Mouse (Mus musculus) MEL (cell line): Measurements from ENCODE around the gene Cyb5d1. TPM values are rescaled to one million over a fixed set of nuclear protein-coding genes. Genes with fewer than 3 reads are reported as not detected.

Experiments used
- DNase-seq: peaks from one replicate; pipeline ENCODE4 v3.0.0; 2011; ENCODE audit warnings: low read depth, low spot score
- H3K27ac ChIP-seq: 2 replicates; pipeline ENCODE4 v1.5.1; 2012; ENCODE audit warnings: low read depth, mild to moderate bottlenecking, control low read depth, low read length, moderate library complexity; ENCODE audit not compliant: control insufficient read depth
- H3K27me3 ChIP-seq, 2 experiments: fragments of 150-350 bp in 1 of 2; sonication (generic) in 1 of 2; 2 replicates each; pipeline ENCODE4 v1.6.1; 2012; ENCODE audit warnings: low read length in 2 of 2, mild to moderate bottlenecking in 2 of 2, improper control_type of control experiment in 1 of 2, moderate library complexity in 1 of 2; ENCODE audit not compliant: insufficient read depth in 2 of 2, control insufficient read depth in 1 of 2
- H3K36me3 ChIP-seq, 2 experiments: 2 replicates each; pipeline ENCODE4 v1.6.1; 2012 to 2014; ENCODE audit warnings: low read length in 2 of 2, improper control_type of control experiment in 1 of 2, inconsistent platforms in 1 of 2, mild to moderate bottlenecking in 1 of 2; ENCODE audit not compliant: insufficient read depth in 2 of 2, control insufficient read depth in 1 of 2
- H3K4me1 ChIP-seq, 2 experiments: fragments of 150-350 bp in 1 of 2; sonication (generic) in 1 of 2; 2 replicates each; pipeline ENCODE4 v1.6.1; 2012; ENCODE audit warnings: low read length in 2 of 2, improper control_type of control experiment in 1 of 2, mild to moderate bottlenecking in 1 of 2; ENCODE audit not compliant: insufficient read depth in 2 of 2, control insufficient read depth in 1 of 2
- H3K4me3 ChIP-seq, 2 experiments: fragments of 150-350 bp in 1 of 2; sonication (generic) in 1 of 2; 2 replicates each; pipeline ENCODE4 v1.5.1; 2012; ENCODE audit warnings: low read depth in 2 of 2, low read length in 2 of 2, mild to moderate bottlenecking in 2 of 2, moderate library complexity in 2 of 2, control low read depth in 1 of 2, improper control_type of control experiment in 1 of 2; ENCODE audit not compliant: control insufficient read depth in 1 of 2, insufficient read depth in 1 of 2
- H3K79me2 ChIP-seq: 2 replicates; pipeline ENCODE4 v1.6.1; 2012; ENCODE audit warnings: mild to moderate bottlenecking, low read length, moderate library complexity; ENCODE audit not compliant: control insufficient read depth, poor library complexity, insufficient read depth
- H3K9ac ChIP-seq: 2 replicates; pipeline ENCODE4 v1.6.1; 2012; ENCODE audit warnings: low read depth, mild to moderate bottlenecking, control low read depth, low read length, moderate library complexity; ENCODE audit not compliant: control insufficient read depth, poor library complexity, severe bottlenecking
- H3K9me3 ChIP-seq: fragments of 150-350 bp; sonication (generic); replicated peaks from 2 replicates; pipeline ENCODE4 v1.6.1; 2012; ENCODE audit warnings: mild to moderate bottlenecking, low read length, improper control_type of control experiment, moderate library complexity; ENCODE audit not compliant: insufficient read depth
- CHD1 ChIP-seq: IDR thresholded peaks from 2 replicates; pipeline ENCODE4 v1.6.1; 2012; ENCODE audit warnings: low read depth, mild to moderate bottlenecking, inconsistent platforms, low read length, improper control_type of control experiment
- CTCF ChIP-seq, 3 experiments: IDR thresholded peaks in 2 of 3; conservative IDR thresholded peaks in 1 of 3; 2 replicates each; pipeline ENCODE4 v1.5.1; 2011 to 2012; ENCODE audit warnings: low read length in 3 of 3, low read depth in 2 of 3, mild to moderate bottlenecking in 2 of 3, improper control_type of control experiment in 1 of 3, inconsistent platforms in 1 of 3, mixed read lengths in 1 of 3, moderate library complexity in 1 of 3; ENCODE audit not compliant: control insufficient read depth in 1 of 3, insufficient read depth in 1 of 3, poor library complexity in 1 of 3, severe bottlenecking in 1 of 3
- EP300 ChIP-seq, 2 experiments: IDR thresholded peaks; 2 replicates each; pipeline ENCODE4 v1.6.1; 2011; ENCODE audit warnings: improper control_type of control experiment in 2 of 2, low read length in 2 of 2, low read depth in 1 of 2, mild to moderate bottlenecking in 1 of 2
- HCFC1 ChIP-seq: IDR thresholded peaks from 2 replicates; pipeline ENCODE4 v1.6.1; 2012; ENCODE audit warnings: low read depth, mild to moderate bottlenecking, inconsistent platforms, low read length, improper control_type of control experiment, moderate library complexity
- KAT2A ChIP-seq: conservative IDR thresholded peaks from 2 replicates; pipeline ENCODE4 v1.6.1; 2012; ENCODE audit warnings: low read depth, low read length, improper control_type of control experiment, inconsistent platforms
- MAFK ChIP-seq: IDR thresholded peaks from 2 replicates; pipeline ENCODE4 v1.6.1; 2011; ENCODE audit warnings: low read depth, mild to moderate bottlenecking, low read length, improper control_type of control experiment, borderline replicate concordance
- MAX ChIP-seq: IDR thresholded peaks from 2 replicates; pipeline ENCODE4 v1.6.1; 2011; ENCODE audit warnings: low read length, improper control_type of control experiment
- MAZ ChIP-seq: IDR thresholded peaks from 2 replicates; pipeline ENCODE4 v1.6.1; 2012; ENCODE audit warnings: low read depth, mild to moderate bottlenecking, inconsistent platforms, low read length, improper control_type of control experiment
- MYC ChIP-seq: IDR thresholded peaks from 2 replicates; pipeline ENCODE4 v1.6.1; 2011; ENCODE audit warnings: low read depth, mild to moderate bottlenecking, low read length, improper control_type of control experiment, moderate library complexity
- POLR2A ChIP-seq, 2 experiments: IDR thresholded peaks; 2 replicates each; pipeline ENCODE4 v1.6.1; 2011 to 2012; ENCODE audit warnings: low read length in 2 of 2, mild to moderate bottlenecking in 2 of 2, control low read depth in 1 of 2, improper control_type of control experiment in 1 of 2, low read depth in 1 of 2, moderate library complexity in 1 of 2; ENCODE audit not compliant: control insufficient read depth in 1 of 2, insufficient read depth in 1 of 2, poor library complexity in 1 of 2
- POLR2AphosphoS2 ChIP-seq: IDR thresholded peaks from 2 replicates; pipeline ENCODE4 v1.6.1; 2011; ENCODE audit warnings: low read length, improper control_type of control experiment
- RAD21 ChIP-seq: IDR thresholded peaks from 2 replicates; pipeline ENCODE4 v1.6.1; 2011; ENCODE audit warnings: mild to moderate bottlenecking, low read depth, low read length, improper control_type of control experiment
- RCOR1 ChIP-seq: IDR thresholded peaks from 2 replicates; pipeline ENCODE4 v1.6.1; 2012; ENCODE audit warnings: low read depth, mild to moderate bottlenecking, inconsistent platforms, low read length, improper control_type of control experiment
- SIN3A ChIP-seq: IDR thresholded peaks from 2 replicates; pipeline ENCODE4 v1.6.1; 2012; ENCODE audit warnings: low read length, improper control_type of control experiment, inconsistent platforms
- SMC3 ChIP-seq: IDR thresholded peaks from 2 replicates; pipeline ENCODE4 v1.6.1; 2011; ENCODE audit warnings: low read depth, low read length, improper control_type of control experiment
- TAL1 ChIP-seq: IDR thresholded peaks from 2 replicates; pipeline ENCODE4 v1.6.1; 2012; ENCODE audit warnings: mild to moderate bottlenecking, inconsistent platforms, low read length, moderate library complexity, mixed read lengths
- TBP ChIP-seq: IDR thresholded peaks from 2 replicates; pipeline ENCODE4 v1.8.0; 2011; ENCODE audit warnings: low read depth, low read length, improper control_type of control experiment
- UBTF ChIP-seq: IDR thresholded peaks from 2 replicates; pipeline ENCODE4 v1.6.1; 2012; ENCODE audit warnings: low read depth, mild to moderate bottlenecking, inconsistent platforms, low read length, improper control_type of control experiment, moderate library complexity, borderline replicate concordance; ENCODE audit not compliant: insufficient read depth
- USF2 ChIP-seq, 2 experiments: IDR thresholded peaks; 2 replicates each; pipeline ENCODE4 v1.6.1; 2011 to 2012; ENCODE audit warnings: improper control_type of control experiment in 2 of 2, low read length in 2 of 2, borderline replicate concordance in 1 of 2, inconsistent platforms in 1 of 2, low read depth in 1 of 2, mild to moderate bottlenecking in 1 of 2; ENCODE audit not compliant: insufficient read depth in 1 of 2
- ZC3H11A ChIP-seq: IDR thresholded peaks from 2 replicates; pipeline ENCODE4 v1.6.1; 2012; ENCODE audit warnings: low read depth, mild to moderate bottlenecking, inconsistent platforms, low read length, improper control_type of control experiment
- ZKSCAN1 ChIP-seq: IDR thresholded peaks from 2 replicates; pipeline ENCODE4 v1.6.1; 2012; ENCODE audit warnings: low read depth, mild to moderate bottlenecking, inconsistent platforms, low read length, improper control_type of control experiment, moderate library complexity
- ZMIZ1 ChIP-seq: IDR thresholded peaks from 2 replicates; pipeline ENCODE4 v1.6.1; 2012; ENCODE audit warnings: low read depth, mild to moderate bottlenecking, inconsistent platforms, low read length, improper control_type of control experiment, moderate library complexity
- ZNF384 ChIP-seq: IDR thresholded peaks from 2 replicates; pipeline ENCODE4 v1.6.1; 2012; ENCODE audit warnings: low read depth, mild to moderate bottlenecking, inconsistent platforms, low read length, improper control_type of control experiment
- polyA plus RNA-seq, 2 experiments: library from polyadenylated mRNA; stranded (reverse) in 1 of 2; unstranded in 1 of 2; fragments of >175 nt in 1 of 2; fragments of >200 nt in 1 of 2; gene quantifications; 2 replicates each; pipeline versions ENCODE4 v1.2.1 to v1.2.4; 2012; ENCODE audit warnings: low replicate concordance in 2 of 2, low read depth in 1 of 2; ENCODE audit not compliant: insufficient read length in 2 of 2, insufficient read depth in 1 of 2, missing spikeins in 1 of 2
- total RNA-seq: library from RNA; depleted of rRNA; stranded (reverse); fragments of 300-350 nt; gene quantifications from 2 replicates; pipeline ENCODE4 v1.2.3, GENCODE M21; 2012

Gene Cyb5d1
- total and polyA plus RNA-seq, 3 experiments: 21.3 to 39.6 TPM; not detected in 1

DNA sequence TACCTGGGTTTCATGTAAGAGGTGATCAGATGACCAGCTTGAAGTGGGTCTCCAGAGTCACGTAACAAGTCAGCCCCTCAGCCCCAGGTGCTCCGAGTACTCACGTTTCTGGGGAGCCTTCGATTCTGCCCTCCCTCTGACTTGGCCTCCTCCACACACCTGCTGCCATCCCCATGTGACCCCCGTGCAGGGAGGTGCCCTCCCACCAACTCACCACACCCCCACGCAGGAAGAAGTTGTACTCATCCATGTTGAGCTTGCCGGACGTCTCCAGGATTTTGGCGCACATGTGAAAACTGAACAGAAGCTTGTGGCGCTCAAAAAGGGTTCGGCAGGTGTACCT lies 37.2 kb upstream of the Cyb5d1 start:
- no peak for DNase-seq
- Histone ChIP-seq H3K36me3 (no peaks in the 10 kb centered on the region; a peak in 1 of 4 replicates), H3K4me3 (no peak overlapping the region), H3K9ac (no peak overlapping the region), H3K9me3 (no peaks in the 10 kb centered on the region), H3K79me2 (no peaks in the 10 kb centered on the region), H3K4me1 (peaks cover 0 to 6% of the 10 kb centered on the region in 2 experiments; a peak in 1 of 4 replicates), H3K27ac (no peak overlapping the region), H3K27me3 (peaks cover 3 to 9% of the 10 kb centered on the region in 2 experiments; a peak in 3 of 4 replicates)
- TF ChIP-seq TAL1 (no peak), HCFC1 (no peak), RCOR1 (no peak), ZKSCAN1 (no peak), CTCF (IDR thresholded peaks at IDR 0.05 in 2 of 3, conservative IDR thresholded peaks at IDR 0.05 in 1 of 3; ENCODE audit: control insufficient read depth in 1 of 3, insufficient read depth in 1 of 3, low read depth in 2 of 3, low read length in 3 of 3, poor library complexity in 1 of 3, severe bottlenecking in 1 of 3) (no peak), MAFK (no peak), MAX (no peak), POLR2A (IDR thresholded peaks at IDR 0.05; ENCODE audit: control insufficient read depth in 1 of 2, insufficient read depth in 1 of 2, low read depth in 1 of 2, low read length in 2 of 2, poor library complexity in 1 of 2) (no peak), MYC (no peak), UBTF (no peak), CHD1 (no peak), USF2 (IDR thresholded peaks at IDR 0.05; ENCODE audit: borderline replicate concordance in 1 of 2, insufficient read depth in 1 of 2, low read depth in 1 of 2, low read length in 2 of 2) (no peak), EP300 (IDR thresholded peaks at IDR 0.05; ENCODE audit: low read depth in 1 of 2, low read length in 2 of 2) (no peak), SIN3A (no peak), KAT2A (no peak), ZC3H11A (no peak), ZMIZ1 (no peak)

DNA sequence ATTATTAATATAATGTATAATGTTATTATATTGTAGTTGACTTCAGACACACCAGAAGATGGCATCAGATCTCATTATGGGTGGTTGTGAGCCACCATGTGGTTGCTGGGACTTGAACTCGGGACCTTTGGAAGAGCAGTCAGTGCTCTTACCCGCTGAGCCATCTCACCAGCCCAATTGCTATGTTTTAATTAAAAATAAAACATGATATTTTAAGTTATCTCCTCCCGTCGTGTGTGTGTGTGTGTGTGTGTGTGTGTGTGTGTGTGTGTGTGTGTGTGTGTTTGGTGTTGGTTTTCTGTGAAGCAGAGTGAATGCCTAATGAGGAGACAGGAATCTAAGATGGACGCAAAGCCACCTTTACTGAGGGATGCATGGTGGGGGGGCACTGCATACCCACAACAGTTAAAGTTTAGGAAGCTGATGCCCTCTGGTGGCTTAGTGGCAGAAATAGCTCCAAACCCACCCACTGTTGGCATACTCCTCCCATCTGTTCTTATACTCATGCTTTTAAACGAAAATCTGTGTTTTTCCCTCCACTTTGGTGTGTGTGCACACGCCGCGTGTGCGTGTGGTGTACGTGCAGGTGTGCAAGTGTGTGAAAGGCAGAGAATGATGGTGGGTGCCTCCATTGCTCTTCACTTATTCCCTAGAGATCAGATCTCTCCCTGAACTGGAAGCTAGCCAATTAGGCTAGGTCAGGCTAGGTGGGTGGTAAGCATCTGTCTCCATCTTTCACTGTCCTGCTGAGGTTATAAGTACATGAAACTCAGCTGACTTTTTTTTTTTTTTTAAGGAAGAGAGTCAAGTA lies 36.6 kb upstream of the Cyb5d1 start:
- Histone ChIP-seq H3K9ac (no peak overlapping the region), H3K36me3 (no peaks in the 10 kb centered on the region; a peak in 1 of 4 replicates), H3K9me3 (no peaks in the 10 kb centered on the region), H3K27me3 (peaks cover 0 to 9% of the 10 kb centered on the region in 2 experiments; a peak in 3 of 4 replicates), H3K27ac (no peak overlapping the region), H3K79me2 (no peaks in the 10 kb centered on the region), H3K4me3 (no peak overlapping the region), H3K4me1 (peaks cover 0 to 6% of the 10 kb centered on the region in 2 experiments; a peak in 1 of 4 replicates)
- DNase-seq: peak; percentile 86
- TF ChIP-seq MAZ: peak; percentile 73; the same call in 1 of the 2 replicates
- TF ChIP-seq POLR2A (IDR thresholded peaks at IDR 0.05; ENCODE audit: control insufficient read depth in 1 of 2, insufficient read depth in 1 of 2, low read depth in 1 of 2, low read length in 2 of 2, poor library complexity in 1 of 2): no peak
- no peak for TF ChIP-seq CHD1
- peak; percentile 98 for TF ChIP-seq SMC3
- peak; percentile 94 for TF ChIP-seq RAD21
- peak; percentile 72 for TF ChIP-seq ZNF384
- TF ChIP-seq TBP: peak; percentile 93
- 0 out of 2 replicates have a peak, but pooled peaks have one; percentile 29 for TF ChIP-seq MYC
- peak; percentile 65 to 96 (median 71) for TF ChIP-seq CTCF (IDR thresholded peaks at IDR 0.05 in 2 of 3, conservative IDR thresholded peaks at IDR 0.05 in 1 of 3; ENCODE audit: control insufficient read depth in 1 of 3, insufficient read depth in 1 of 3, low read depth in 2 of 3, low read length in 3 of 3, poor library complexity in 1 of 3, severe bottlenecking in 1 of 3)
- TF ChIP-seq ZC3H11A: peak; percentile 95
- peak; percentile 82 for TF ChIP-seq SIN3A
- TF ChIP-seq POLR2AphosphoS2: no peak
- TF ChIP-seq HCFC1: 0 out of 2 replicates have a peak, but pooled peaks have one; percentile 19
